Mouse (Mus musculus) left cerebral cortex, postnatal 4 days (tissue): ENCODE results near the gene Tbx15. TPM values are rescaled to one million over a fixed set of nuclear protein-coding genes. Genes with fewer than 3 reads are reported as not detected.

ENCODE experiments used
- DNase-seq: peaks from one replicate; pipeline ENCODE4 v3.0.0-alpha.2; 2022
- intact Hi-C: fragments of 180-260 bp; cut with DNase I; formaldehyde crosslinking; loops from one replicate; pipeline ENCODE4 v1.15.1; 2025
- total RNA-seq, 2 experiments: library from RNA; stranded (reverse); gene quantifications; 2 replicates each; pipeline ENCODE4 v1.2.3; 2021

Tbx15 gene
- total RNA-seq = 1 to 10 TPM; 1.8 to 2.0 TPM

DNA sequence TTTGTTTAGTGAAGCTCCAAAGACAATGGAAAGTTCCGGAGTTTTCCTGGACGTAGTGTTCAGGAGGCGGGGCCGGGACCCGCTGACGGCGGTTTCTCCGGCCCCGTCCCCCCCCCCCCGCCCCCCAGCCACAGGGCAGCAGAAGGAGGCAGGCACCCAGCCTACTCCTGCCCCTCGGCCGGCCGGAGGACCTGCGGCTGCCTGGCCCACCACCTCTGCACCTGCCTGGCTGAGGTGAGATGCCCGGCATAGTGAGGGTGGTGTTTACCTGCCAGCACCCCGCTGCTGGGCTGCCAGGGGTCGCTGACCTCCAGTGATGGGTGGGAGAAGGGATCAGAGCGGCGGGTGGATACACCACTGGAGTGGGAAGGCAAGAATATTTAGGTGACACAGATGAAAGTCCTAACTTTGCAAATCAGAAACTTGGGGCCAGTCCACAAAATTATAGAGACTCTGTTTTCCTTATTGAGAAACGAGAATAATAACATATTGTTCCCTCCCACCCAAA is at the start of gene Tbx15:
Gene Tbx15 (plus strand): TSS at position 169 of the 508 bp plus-strand sequence.
- intact Hi-C loops = loop anchor here (10.0 kb wide), 1 partner anchor 345 kb away; the partner anchor contains the start of gene Hao2
- no peak for DNase-seq

DNA sequence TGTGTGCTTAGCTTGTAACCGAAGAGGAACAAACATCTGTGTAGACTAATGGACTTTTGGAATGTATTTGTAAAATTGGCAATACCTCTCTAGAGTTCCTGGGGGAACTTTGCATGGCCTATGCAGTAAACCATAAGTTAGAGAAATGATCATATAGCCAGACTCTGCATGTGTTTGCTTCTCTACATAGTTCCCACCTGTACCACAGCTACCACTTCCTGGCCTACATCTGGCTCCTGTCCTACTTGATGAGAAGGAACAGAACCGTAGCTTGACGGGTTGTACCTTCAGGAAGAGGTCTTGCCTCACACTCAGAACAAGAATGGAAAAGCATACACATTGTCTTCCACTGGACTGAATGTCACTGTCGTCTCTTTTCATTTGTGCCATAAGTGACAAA is 46.6 kb upstream of the Tbx15 start:
- no peak for DNase-seq
- intact Hi-C loops = no loop called here

DNA sequence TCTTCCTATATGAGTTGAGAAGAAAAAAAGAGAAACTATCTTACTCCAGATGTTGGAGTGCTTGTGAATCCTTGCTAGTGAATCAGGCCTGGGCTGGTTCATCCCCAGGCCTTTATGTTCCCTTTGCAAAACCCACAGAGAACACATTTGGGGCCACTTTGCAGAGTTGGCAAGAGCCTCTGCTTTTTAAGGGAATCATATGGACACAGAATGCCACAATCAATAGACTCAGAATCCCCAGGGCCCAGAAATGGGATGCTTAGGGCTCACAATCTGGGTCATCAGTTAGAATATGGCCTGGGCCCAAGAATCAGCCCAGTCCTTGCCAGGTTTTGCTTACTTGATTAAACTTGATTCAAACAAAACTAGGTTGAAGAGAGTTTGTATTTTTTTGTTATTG is 36.9 kb upstream of the Tbx15 start:
- DNase-seq = no peak
- intact Hi-C loops = no loop called here

DNA sequence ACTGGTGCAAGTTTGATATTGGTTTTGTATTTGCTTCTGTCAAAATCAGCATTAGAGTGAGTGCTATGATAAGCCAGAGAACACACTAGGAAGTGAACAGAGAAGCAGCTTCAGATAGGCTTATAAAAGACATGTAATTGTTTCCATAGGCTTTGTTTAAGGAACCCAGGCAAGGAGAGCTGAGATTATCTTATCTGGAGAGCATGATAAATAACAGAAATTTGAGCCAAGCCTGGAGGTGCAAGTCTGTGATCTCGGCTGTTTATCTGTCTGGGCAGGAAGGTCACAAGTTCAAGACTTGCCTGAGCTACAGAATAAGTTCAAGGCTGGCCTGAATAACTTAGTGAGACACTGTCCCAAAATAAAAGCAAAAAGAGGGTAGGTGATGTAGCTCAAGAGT is 31.8 kb upstream of the Tbx15 start:
- intact Hi-C loops = no loop called here

DNA sequence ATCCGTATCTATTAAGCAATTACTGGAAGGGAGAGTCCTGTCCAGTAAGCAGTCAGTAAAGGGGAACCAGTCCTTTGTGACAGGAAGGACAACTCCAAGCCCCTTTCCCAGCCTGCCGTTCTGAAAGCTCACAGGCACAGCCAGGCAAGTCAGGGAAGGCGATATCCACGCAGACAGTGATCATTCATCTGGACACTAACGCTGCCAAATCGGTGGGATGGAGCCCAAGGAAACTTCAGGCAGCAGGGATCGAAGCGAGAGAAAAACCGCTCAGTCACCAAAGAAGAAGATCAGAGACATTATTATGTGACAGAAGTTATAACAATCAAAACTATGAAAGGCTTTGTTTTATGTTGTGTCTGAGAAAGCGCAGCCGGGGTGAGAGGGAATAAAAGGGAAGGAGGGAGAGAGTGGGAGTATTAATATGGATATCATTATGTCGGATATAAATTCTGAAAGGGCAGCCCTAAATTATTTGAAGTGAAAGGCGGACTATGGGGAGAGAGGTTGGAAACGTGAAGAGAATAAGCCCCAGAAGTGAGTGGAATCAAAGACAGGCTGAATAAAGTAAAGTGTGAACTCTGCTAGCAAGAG is 29.0 kb upstream of the Tbx15 start:
- intact Hi-C loops = no loop called here

More for the DNA sequence above, 31.8 kb upstream of the Tbx15 start:
- DNase-seq = no peak

DNA sequence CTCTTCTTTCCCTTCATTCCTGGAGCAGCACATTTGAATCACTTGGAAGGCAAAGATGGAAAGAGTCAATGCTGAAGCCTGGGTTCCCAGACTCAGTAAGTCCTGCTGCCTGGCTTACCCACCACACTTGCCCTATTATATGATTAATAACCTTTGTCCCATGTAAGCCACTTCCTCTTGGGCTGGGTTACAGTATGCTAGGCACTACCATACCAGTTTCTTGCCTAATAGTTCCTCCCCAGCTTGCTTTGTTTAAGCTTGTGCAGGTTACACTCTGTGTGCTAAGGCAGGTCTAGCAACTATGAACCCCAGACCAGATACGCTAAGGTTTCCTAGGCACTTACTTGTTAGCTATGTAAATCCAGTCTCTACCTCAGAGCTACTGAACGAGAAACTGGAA is 12.4 kb upstream of the Tbx15 start:
- no peak for DNase-seq
- intact Hi-C loops = no loop called here

More for the DNA sequence above, 29.0 kb upstream of the Tbx15 start:
- no peak for DNase-seq

DNA sequence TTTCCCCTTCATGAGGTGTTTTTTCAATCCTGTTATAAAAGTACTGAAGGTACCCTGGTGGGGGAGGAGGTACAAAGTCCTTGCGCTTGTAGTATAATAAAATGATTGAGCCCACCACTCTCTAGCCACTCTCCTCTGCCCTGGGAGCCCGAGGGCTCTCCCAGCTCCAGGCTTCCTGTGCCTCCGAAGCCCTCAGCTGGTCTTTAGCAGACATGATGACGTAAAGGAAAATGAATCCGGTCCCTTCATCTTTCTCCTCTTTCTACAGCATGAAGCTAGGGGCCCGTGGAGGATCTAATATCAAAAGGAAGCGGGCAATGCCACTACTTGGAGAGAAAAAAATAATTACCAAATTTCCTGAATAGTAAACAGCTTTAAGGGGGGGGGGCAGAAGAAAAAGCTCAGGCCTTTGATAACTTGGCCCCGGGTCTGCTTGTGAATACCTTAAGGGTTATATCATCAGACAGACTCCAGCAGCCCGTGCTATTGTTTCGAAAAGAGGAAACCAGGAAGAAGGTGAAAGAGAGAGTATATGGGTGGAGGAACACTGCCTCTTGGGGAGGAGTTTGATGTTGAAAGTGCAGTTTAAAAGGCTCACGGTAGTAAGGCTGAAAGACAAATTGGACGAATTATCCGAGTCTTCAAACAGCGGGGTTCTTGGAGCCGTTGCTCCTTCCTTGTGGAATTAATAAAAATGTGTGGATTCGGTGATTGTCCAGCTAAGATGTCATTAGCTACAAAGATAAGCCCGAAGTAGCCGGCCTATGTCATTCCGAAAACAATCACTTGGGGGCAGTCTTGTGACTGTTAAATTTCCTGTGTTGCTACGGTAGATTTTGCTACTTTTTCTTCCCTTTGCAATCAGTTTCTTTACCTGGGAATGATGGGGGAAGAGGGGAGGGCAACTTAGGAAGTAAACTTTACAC is 6.5 kb upstream of the Tbx15 start:
- peak; percentile 51 for DNase-seq
- intact Hi-C loops = loop anchor here (5.0 kb wide), 1 partner anchor 704 kb away; no protein-coding TSS in a partner anchor

DNA sequence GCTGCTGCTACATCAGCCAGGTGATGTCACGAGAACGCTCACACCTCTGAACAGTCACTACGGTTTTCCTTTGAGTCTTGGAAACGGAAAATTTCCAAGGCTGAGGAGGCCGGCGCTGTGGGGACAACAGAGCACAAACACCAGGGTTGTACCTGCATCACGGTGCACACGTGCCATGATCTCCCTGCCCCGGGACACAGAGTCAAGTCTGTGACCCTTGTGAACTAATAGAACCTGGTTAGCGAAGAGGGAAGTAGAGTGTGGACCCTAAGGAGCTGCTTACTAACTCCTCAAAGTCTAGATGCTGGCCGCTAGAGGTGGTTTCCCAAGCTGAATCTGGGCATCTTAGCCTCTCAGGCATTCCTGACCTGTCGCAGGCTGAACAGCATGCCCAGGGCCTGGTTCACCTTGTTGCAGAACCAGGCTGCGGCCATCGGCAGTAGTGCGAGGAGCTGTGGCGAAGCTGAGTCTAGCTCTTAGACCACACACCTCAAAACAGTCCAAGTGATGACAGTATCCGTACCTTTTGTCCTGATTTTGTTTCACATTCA is 5.8 kb upstream of the Tbx15 start:
- DNase-seq = no peak
- intact Hi-C loops = loop anchor here (5.0 kb wide), 1 partner anchor 703 kb away; no protein-coding TSS in a partner anchor

DNA sequence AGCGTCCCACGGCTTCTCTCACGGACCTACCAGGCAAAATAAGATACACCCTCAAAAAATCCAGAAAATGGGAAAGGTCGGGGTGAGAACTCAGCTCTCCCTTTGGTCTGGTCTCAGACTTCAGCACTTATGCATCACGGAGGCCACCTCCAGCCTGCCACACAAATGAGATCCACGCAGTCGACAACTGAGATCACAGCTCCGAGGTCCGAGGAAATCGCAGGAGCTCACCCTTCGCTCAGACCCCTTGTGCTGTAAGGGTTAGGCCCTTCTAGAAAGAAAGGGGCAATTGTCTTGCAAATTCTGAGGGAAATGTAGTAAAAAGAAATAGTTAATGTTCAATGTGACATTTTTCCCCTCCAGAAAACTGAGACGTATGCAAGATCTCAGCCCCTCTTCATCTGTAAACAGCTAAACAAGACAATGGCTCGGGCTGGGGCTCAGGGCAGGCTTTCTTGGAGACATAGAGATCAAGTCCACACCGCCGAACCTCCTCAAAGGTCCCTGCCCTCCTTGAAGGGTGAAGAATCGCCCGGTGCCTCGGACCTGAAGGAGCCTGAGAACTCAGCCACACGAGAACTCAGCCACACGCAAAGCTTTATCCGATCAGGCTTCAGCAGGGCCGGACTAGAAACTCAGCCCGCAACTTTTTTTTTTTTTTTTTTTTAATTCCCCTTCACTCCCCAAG is 4.9 kb upstream of the Tbx15 start:
- intact Hi-C loops = no loop called here
- no peak for DNase-seq

DNA sequence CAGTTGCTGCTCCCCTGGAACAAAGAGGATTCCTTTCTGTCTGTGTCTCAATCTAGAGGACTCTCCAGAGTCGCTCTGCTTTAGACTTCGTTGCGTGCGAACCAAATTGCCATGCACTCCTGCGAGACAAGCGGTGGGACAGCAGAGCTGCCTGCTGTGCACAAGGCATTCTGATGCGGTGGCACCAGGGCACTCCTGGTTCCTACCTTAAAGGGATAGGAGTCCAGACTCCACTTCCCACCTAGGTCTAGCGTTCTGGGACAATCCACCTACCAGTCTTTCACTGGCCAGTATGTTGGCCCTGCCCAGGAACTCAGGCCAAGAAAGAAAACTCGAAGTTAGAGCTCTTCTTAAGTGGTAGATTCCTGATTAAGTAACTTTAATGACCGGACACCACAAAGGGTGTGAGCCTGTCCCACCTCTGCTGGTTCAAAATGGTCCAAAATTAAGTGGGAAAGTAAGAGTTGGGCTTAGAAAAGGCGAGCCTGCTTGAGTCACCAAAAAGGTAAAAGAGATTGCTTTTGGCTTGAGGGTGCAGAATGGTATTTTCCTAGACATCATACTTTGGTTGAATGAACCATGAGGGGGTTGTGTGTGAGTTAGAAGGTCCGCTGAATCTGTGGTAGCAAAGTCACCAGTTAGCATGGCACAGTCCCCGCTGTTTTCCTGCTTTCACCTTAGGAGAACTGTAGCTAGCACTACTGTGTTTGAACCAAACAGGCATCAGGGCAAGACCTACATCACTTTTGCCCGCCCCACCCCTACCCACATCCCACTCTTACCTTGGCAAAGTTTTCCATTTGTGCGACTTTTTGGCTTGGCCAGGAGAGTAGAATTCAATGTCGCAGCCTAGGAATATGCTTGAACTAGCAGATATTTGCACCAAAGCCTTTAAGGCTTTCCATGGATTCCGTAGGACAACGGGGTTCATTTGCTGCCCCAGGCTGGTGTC is 4.1 kb upstream of the Tbx15 start:
- no peak for DNase-seq
- intact Hi-C loops = no loop called here

DNA sequence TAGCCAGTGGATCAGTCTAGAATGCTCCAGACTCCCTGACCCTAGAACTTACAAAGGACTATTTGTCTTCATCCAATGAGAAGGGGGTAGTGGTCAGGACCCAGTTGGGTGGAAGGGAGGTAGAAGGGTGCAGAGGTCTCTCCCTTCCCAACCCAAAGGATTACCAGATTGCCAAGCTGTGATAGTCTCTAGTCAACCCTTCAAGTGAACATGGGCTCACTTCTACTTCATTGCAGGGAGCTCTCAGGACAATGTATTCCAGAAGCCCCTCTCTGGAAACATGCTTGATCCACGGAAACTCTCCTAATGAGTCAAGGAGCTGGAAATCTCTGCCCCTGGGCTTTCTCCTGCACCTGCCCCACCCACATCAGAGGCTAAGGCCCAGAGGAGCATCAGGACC is 1.5 kb upstream of the Tbx15 start:
- no peak for DNase-seq
- intact Hi-C loops = no loop called here

DNA sequence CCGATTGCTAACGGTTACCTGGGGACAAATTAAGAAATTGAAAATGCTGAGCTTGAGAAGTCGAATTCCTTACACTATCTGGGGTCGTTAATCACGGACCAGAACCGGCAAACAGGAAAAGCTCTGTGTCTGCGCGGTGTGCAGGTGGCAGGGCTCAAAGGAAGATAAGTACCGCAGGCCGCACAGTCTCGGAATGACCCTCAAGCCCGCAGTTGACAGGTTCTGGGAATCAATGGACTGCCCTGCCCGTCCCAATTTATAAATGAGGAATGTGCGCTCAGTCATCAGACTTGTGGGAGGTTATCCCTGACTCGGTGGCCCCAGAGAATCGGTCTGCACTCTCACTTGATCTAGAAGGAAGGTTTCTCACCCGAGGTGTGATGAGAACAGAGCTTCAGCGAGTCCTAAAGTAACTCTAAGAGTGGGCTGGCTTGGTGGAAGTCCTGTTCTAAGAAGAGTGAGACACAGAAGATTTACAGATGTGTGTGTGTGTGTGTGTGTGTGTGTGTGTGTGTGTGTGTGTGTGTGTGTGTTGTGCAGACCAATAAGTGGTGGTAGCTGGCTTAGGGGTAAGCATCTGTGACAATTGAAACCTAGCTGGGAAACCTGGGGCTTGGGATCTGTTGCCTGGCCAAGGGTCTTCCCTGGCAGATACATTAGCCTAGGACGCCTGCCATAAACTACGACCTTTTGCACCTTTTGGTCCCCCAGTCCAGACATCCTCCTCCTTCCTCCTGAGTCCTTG is 708 bp upstream of the Tbx15 start:
- intact Hi-C loops = loop anchor here (10.0 kb wide), 1 partner anchor 345 kb away; the partner anchor contains the start of gene Hao2
- no peak for DNase-seq

DNA sequence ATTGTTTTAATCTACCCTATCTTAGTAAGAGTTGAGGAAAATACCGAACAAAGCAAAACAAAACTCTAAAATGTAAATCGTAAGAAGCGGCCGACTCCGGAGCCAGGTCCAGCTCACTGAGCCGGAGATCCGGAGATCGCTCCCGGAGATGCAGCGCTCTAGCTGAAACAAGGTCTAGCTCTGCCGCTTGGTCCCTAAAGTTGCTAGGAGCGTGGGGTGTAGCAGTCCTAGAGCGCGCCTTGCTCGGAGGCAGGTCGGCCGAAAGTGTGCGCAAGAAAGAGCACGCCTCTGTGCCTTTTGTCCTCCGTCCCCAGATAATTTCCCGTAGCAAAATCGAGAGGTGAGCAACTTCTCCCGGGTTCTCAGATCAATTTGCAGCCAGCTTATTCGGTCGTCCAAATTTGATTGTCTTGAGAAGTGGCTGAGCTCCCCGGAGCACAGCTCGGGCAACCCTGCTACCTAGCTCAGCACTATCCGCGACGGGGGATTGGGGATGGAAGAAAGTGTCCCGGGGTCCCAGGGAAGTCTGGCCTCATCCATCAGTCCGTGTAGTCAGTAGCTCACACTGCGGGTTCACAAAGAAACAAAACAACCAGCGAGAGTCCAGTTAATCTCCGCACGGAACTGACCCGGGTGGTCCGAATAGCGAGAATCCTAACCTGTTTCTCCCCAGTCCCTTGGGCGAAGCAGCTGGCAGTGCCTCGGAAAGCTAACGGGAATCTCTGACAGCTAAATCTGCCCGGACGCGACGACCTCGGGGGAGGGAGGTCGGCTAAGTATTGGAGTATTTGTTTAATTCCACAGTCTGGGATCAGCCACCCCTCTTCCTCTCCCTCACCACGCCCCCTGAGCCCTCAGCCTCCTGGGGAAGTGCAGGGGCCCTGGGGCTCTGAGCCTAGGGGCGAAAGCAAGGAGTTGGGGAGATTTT is 894 bp downstream of the Tbx15 start:
- intact Hi-C loops = loop anchor here (10.0 kb wide), 1 partner anchor 346 kb away; the partner anchor contains the start of gene Hao2
- no peak for DNase-seq

DNA sequence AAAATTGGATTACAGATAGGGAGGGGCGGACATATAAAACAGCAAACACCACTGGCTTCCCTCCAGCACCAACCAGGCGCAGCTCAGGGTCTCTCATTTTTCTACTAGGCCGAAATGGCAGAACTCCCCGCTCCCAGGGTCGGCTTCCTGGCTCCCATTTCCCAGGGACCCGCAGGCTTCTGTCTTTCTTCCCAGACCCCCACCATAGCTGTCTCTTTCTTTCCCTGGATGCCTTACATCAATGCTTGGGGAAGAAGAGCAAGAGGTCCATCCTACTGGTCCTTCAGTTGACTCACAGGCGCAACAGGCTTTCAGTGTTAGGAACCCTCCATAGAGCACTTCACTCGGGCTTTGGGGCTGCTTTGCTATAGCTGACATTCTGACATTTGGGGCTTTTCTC is 2.3 kb downstream of the Tbx15 start:
- intact Hi-C loops = loop anchor here (10.0 kb wide), 1 partner anchor 348 kb away; the partner anchor contains the start of gene Hao2
- no peak for DNase-seq

DNA sequence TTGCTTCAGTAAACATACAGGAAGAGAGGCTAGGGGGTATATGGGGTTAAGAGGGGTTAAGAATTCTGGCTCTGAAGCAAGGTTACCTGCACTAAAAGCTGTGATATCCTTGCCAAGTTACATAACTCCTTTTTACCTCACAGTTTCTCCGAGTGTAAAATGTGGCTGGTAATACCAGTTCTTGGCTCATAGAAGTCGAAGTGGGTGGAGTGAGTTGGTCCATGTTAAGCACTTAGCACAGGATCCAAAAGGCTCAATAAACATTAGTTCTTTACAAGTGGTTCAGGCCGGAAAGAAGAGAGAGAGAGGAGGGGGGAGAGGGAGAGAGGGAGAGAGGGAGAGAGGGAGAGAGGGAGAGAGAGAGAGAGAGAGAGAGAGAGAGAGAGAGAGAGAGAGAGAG is 5.2 kb downstream of the Tbx15 start:
- intact Hi-C loops = loop anchor here (10.0 kb wide), 1 partner anchor 351 kb away; the partner anchor contains the start of gene Hao2
- no peak for DNase-seq

DNA sequence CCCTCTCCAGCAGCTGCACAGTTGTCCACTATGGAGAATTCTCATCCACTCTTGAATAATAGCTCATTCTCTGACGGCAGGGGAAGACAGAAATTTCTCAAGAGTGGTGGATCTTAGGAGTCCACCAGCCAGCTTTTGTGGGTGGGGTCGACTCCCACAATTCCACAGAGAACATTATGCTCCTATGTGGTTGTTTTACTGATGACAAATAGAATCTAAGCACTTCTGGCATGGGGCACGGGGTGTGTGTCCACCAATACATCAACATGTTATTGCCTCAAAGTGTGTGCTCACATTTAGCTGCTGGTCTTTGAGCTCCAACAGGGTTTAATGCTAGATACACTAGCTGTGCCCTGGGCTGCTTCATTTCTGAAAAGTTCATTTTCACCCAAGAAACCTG is 6.4 kb downstream of the Tbx15 start:
- DNase-seq = no peak
- intact Hi-C loops = loop anchor here (10.0 kb wide), 1 partner anchor 352 kb away; the partner anchor contains the start of gene Hao2

DNA sequence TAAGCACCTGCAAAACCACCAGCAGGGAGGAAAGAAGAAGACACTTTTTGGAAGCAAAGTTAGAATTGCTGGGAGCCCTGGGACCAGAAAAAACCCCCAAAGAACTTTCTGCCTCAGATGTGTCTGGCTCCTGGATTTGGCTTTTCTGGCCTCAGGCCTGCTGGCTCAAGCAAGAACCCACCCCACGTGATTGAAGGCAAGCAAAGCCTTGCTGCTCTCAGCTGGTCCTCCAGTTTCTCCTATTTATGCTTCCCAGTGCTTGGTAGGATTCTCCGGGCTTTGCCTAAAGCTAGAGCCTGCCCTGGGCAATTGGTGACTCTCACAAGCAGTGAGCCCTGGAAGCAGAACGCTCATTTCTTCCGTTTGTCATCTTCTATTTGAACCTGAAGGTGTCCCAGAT is 7.4 kb downstream of the Tbx15 start:
- intact Hi-C loops = loop anchor here (10.0 kb wide), 1 partner anchor 353 kb away; the partner anchor contains the start of gene Hao2
- DNase-seq = no peak
